Mouse (Mus musculus): ENCODE data around the gene Pcsk4. TPM values are rescaled to one million over a fixed set of nuclear protein-coding genes. Genes with fewer than 3 reads are reported as not detected.

Pcsk4 gene
- polyA plus RNA-seq, 1 experiment from 2014 or later: 2.2 TPM

DNA sequence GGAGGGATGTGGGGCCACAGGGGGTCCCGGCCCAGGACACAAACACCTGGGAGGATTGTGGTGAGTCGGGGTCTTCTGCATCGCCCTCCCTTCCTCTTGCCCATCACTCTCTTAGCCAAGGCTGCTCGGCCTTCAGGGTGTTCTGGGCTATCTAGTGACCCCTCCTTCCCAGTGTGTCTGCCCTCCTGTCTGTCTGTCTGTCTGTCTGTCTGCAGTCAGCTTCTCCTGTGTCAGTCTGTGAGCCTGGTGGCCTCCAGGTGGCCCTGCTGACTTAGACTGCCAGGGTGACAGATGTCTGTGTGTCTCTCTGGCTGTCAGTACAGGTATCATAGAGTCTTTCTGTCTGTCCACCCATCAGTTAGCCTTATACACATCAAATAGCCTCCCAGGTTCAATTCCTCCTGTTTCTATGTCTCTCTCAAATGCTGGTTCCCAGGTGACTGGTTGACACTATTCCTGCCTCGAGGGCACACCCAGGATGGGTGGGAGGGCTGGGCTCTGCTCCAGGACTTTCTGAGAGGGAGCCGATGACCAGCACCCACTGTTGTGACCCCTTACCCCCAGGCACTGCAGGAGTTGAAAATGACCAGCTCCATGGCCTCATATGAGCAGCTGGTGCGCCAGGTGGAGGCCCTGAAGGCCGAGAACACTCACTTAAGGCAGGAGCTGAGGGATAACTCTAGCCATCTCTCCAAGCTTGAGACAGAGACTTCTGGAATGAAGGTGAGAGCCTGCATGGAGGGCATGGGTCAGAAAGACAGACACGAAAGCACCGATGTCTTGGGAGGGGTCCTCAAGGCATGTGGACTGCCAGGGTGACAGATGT is 27.8 kb downstream of the Pcsk4 start:
- Histone ChIP-seq H3K9me3 (no peaks in the 10 kb centered on the region), H3K4me2 (replicated peaks) (peak overlapping the region; percentile 86), H3K9ac (peak overlapping the region; percentile 95), H3K36me3 (peaks cover 38% of the 10 kb centered on the region), H3K4me3 (peak overlapping the region; percentile 67), H3K4me1 (peaks cover 62% of the 10 kb centered on the region), H3K27ac (peak overlapping the region; percentile 89), H3K27me3 (replicated peaks) (peaks cover 23% of the 10 kb centered on the region)
- no peak for ATAC-seq (ENCODE audit: low FRiP score, low read depth)
- 70% methylated on average over 10 of the region's 10 CpGs for WGBS

GRCm38 (mm10) chr10:80300672-80301181 is 28.6 kb downstream of the Pcsk4 start:
- ATAC-seq (ENCODE audit: low FRiP score, low read depth): peak; percentile 75
- peaks cover 69% of the 10 kb centered on the region for H3K4me1 ChIP-seq
- peak overlapping the region; percentile 89 for H3K27ac ChIP-seq
- H3K9ac ChIP-seq: peak overlapping the region; percentile 95
- no peaks in the 10 kb centered on the region for H3K9me3 ChIP-seq
- H3K27me3 ChIP-seq (replicated peaks): peaks cover 17% of the 10 kb centered on the region; the same call in 1 of the 2 replicates
- peak overlapping the region; percentile 67 for H3K4me3 ChIP-seq
- peaks cover 31% of the 10 kb centered on the region for H3K36me3 ChIP-seq
- peak overlapping the region; percentile 86 for H3K4me2 ChIP-seq (replicated peaks)
- 6% methylated on average over 11 of the region's 11 CpGs for WGBS

- peak overlapping the region; percentile 89; the same call in 1 of the 2 replicates for H3K27ac ChIP-seq
- H3K27me3 ChIP-seq (replicated peaks): peaks cover 17% of the 10 kb centered on the region; the same call in 1 of the 2 replicates
- H3K4me1 ChIP-seq: peaks cover 76% of the 10 kb centered on the region
- peak overlapping the region; percentile 67 for H3K4me3 ChIP-seq
- no peak for ATAC-seq (ENCODE audit: low FRiP score, low read depth)
- no peaks in the 10 kb centered on the region for H3K9me3 ChIP-seq
- peak overlapping the region; percentile 86 for H3K4me2 ChIP-seq (replicated peaks)
- H3K36me3 ChIP-seq: peaks cover 25% of the 10 kb centered on the region
- WGBS: 52% methylated on average over 10 of the region's 10 CpGs
- H3K9ac ChIP-seq: peak overlapping the region; percentile 95
Observed at GRCm38 (mm10) chr10:80299824-80300223, 29.5 kb downstream of the Pcsk4 start.

DNA sequence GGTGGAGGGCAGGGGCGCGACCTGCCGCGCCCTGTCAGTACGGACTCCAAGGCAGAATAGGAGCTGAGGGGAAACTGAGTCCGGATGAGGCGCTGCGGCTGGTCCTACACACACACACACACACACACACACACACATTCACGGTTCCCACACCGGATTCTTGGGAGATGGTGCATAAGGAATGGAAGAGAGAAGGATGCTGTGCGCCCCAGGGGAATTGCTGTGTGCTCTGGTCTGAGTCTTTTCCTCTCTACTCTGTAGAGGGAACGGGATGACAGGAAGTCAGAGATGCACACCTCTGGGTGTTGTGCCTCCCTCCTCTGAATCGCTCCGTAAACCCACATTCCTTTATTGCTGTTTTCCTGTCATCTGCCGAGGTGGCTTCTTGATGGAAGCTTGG is 30.0 kb downstream of the Pcsk4 start:
- no peaks in the 10 kb centered on the region for H3K9me3 ChIP-seq
- peak overlapping the region; percentile 86 for H3K4me2 ChIP-seq (replicated peaks)
- peak overlapping the region; percentile 95 for H3K9ac ChIP-seq
- no peak for ATAC-seq (ENCODE audit: low FRiP score, low read depth)
- H3K36me3 ChIP-seq: peaks cover 25% of the 10 kb centered on the region
- 5% methylated on average over 15 of the region's 15 CpGs for WGBS
- peaks cover 17% of the 10 kb centered on the region; the same call in 1 of the 2 replicates for H3K27me3 ChIP-seq (replicated peaks)
- peak overlapping the region; percentile 89 for H3K27ac ChIP-seq
- peaks cover 70% of the 10 kb centered on the region for H3K4me1 ChIP-seq
- H3K4me3 ChIP-seq: peak overlapping the region; percentile 67

DNA sequence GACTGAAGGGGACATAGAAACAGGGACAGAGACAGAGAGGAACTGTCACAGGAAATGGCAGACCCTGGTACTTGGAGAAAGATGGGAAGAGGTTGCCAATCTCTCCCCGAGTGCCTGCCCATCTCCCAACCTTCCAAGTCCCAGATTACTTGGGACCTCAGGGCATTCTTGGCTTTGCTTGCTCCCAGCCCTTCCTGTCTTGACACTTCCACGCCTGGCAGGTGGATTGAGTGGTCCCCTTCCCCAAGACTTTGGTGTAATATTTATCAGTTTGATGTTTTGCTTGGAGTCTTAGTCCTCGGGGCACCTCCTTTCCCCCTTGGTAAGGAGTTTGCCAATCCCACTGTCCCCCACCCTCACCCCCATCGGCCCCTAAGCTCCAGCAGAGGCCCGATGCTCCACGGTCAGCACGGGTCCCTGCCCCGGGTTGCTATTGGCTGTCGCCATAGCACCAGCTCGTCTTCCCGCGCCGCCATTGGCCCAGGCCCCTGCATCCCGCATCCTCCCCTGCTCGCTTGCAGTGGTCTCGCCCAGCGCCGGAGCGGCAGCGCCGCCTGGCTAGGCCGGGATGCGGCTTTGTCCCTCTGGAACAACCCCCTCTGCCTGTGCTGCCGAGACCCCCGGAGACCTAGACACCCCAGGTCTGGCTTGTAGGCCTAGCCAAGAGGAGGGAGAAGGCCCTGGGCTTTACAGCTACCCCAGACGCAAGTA is 30.6 kb downstream of the Pcsk4 start:
- ATAC-seq (ENCODE audit: low FRiP score, low read depth): peak; percentile 74
- Histone ChIP-seq H3K9ac (peak overlapping the region; percentile 95), H3K4me3 (peak overlapping the region; percentile 67), H3K27ac (peak overlapping the region; percentile 89), H3K27me3 (replicated peaks) (peaks cover 17% of the 10 kb centered on the region; the same call in 1 of the 2 replicates), H3K36me3 (peaks cover 30% of the 10 kb centered on the region), H3K9me3 (no peaks in the 10 kb centered on the region), H3K4me1 (peaks cover 75% of the 10 kb centered on the region), H3K4me2 (replicated peaks) (peak overlapping the region; percentile 86)
- WGBS: 3% methylated on average over 26 of the region's 26 CpGs

DNA sequence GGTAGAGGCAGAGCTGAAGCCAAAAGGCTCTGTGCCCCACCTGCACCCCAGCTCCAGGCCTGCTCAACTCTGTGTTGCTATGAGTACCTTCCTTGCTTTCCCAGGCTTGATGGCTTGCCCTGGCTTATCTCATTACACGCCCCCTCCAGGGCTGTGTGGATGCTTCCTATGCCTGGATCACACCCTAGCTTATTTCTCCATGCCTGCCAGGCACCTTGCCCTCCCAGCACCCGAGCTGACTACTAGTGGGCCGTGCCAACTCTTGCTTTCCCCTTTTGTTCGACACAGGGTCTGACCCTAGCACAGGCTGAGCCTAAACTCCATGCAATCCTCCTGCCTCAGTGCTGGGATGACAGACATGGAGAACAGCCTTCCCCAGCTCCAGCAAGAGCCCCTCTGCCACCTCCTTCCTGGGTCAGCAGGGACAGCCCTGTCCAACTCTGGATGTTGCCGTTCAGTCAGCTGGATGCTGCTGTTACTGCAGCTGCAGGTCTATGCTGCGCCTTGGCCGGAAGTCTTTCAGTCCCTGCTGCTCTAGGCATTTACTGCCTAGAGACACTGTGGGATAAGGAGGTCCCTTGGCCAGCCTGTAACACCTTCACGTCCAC is 31.7 kb downstream of the Pcsk4 start:
- peaks cover 17% of the 10 kb centered on the region; the same call in 1 of the 2 replicates for H3K27me3 ChIP-seq (replicated peaks)
- no peak for ATAC-seq (ENCODE audit: low FRiP score, low read depth)
- H3K4me1 ChIP-seq: peaks cover 75% of the 10 kb centered on the region
- no peaks in the 10 kb centered on the region for H3K9me3 ChIP-seq
- peak overlapping the region; percentile 86 for H3K4me2 ChIP-seq (replicated peaks)
- peak overlapping the region; percentile 95; the same call in 1 of the 2 replicates for H3K9ac ChIP-seq
- no peak overlapping the region for H3K27ac ChIP-seq
- WGBS: 75% methylated on average over 8 of the region's 8 CpGs
- no peak overlapping the region for H3K4me3 ChIP-seq
- H3K36me3 ChIP-seq: peaks cover 31% of the 10 kb centered on the region

DNA sequence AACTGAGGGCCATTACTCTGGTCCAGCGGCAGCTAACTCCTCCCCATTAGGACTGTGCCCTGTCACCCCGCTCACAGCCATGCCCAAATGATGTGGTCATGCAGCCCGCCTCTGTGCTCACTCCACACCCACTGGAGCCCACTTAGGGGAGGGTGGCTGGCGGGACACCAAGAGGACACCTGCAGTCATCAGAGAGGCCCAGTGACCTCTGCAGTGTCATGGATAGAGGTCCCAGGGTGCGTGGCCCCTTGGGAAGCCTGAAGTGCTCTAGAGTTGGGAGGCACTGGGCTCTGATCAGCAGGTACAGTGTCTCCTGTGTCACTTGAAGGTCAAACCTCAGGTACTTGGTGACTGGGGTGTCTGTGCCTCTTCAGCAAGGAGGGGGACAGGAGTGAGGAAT is 32.5 kb downstream of the Pcsk4 start:
- H3K36me3 ChIP-seq: peaks cover 23% of the 10 kb centered on the region
- ATAC-seq (ENCODE audit: low FRiP score, low read depth): no peak
- 73% methylated on average over 5 of the region's 5 CpGs for WGBS
- H3K4me3 ChIP-seq: peak overlapping the region; percentile 2; the same call in 1 of the 2 replicates
- no peaks in the 10 kb centered on the region for H3K9me3 ChIP-seq
- H3K4me2 ChIP-seq (replicated peaks): peak overlapping the region; percentile 78
- H3K27me3 ChIP-seq (replicated peaks): peaks cover 15% of the 10 kb centered on the region; the same call in 1 of the 2 replicates
- H3K4me1 ChIP-seq: peaks cover 67% of the 10 kb centered on the region
- peak overlapping the region; percentile 53; the same call in 1 of the 2 replicates for H3K27ac ChIP-seq
- peak overlapping the region; percentile 95; the same call in 1 of the 2 replicates for H3K9ac ChIP-seq

GRCm38 (mm10) chr10:80295618-80296425 is 33.5 kb downstream of the Pcsk4 start, which contains the start of gene Apc2:
Gene Apc2, plus strand, starts transcription at chr10:80295977.
- Histone ChIP-seq H3K9ac (peak within 1 kb of the TSS; percentile 95), H3K27ac (peak within 1 kb of the TSS; percentile 71), H3K4me3 (peak within 1 kb of the TSS; percentile 43), H3K4me1 (peaks cover 61% of the 10 kb centered on the region), H3K36me3 (peaks cover 19% of the 10 kb centered on the region), H3K4me2 (replicated peaks) (peak within 1 kb of the TSS; percentile 84), H3K27me3 (replicated peaks) (peaks cover 12% of the 10 kb centered on the region; the same call in 1 of the 2 replicates), H3K9me3 (no peaks in the 10 kb centered on the region)
- under 1% methylated on average over 26 of the region's 26 CpGs for WGBS
- ATAC-seq (ENCODE audit: low FRiP score, low read depth): peak; percentile 55

DNA sequence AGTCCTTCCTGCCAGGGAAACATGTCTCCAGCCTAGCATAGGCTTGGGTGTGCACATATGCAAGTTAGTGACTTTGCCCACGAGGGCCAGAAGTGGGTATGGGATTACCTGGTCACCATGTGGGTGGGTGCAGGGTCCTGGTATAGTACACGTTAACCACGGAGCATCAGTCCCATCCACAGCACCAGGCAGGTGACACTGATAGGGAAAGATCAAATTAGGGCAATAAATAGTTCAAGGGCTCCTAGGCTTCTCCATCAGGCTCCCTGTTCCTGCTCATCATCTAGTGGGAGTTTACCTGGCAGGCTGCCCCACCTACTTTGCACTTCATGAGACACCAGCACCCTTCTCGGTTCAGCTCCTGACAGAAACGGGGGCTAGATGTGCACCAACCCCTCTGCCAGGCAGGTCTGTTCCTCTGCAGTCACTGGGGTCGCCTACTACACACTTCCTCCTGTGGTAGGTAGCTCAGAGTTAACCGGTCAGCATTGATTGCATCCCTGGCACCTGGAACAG is 34.5 kb downstream of the Pcsk4 start:
- 40% methylated on average over 7 of the region's 7 CpGs for WGBS
- no peak for ATAC-seq (ENCODE audit: low FRiP score, low read depth)

DNA sequence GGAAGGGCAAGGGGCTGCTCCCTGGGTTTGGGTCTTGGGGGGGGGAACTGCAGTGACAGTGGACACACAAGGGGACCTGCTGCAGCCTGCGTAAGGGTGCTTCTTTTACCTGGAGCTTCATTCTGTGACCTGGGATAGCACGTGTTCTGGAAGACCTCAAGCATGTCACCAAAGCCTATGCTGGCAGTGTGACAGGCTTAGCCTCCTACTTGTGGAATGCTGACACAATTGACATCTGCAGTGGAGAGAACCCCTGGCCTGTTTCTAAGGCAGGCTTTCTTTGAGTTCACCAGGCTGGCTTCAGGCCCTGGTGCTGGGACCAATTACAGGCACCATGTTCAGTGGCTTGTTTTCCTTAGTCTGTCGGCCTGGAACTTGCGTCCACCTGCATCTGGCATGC is 35.0 kb downstream of the Pcsk4 start:
- Histone ChIP-seq H3K4me2 (replicated peaks) (peak overlapping the region; percentile 84), H3K27ac (no peak overlapping the region), H3K4me3 (0 out of 2 replicates have a peak overlapping the region, but pooled peaks have one; percentile 91), H3K36me3 (peaks cover 19% of the 10 kb centered on the region), H3K27me3 (replicated peaks) (0 out of 2 replicates have a peak, but pooled peaks cover 6% of the 10 kb centered on the region), H3K4me1 (peaks cover 50% of the 10 kb centered on the region), H3K9ac (no peak overlapping the region; the same call in 1 of the 2 replicates), H3K9me3 (no peaks in the 10 kb centered on the region)
- no peak for ATAC-seq (ENCODE audit: low FRiP score, low read depth)
- WGBS: 78% methylated on average over 4 of the region's 4 CpGs

More for the DNA sequence above, 34.5 kb downstream of the Pcsk4 start:
- peaks cover 55% of the 10 kb centered on the region for H3K4me1 ChIP-seq
- peak overlapping the region; percentile 84 for H3K4me2 ChIP-seq (replicated peaks)
- no peak overlapping the region for H3K4me3 ChIP-seq
- no peak overlapping the region for H3K27ac ChIP-seq
- no peaks in the 10 kb centered on the region for H3K9me3 ChIP-seq
- 0 out of 2 replicates have a peak, but pooled peaks cover 7% of the 10 kb centered on the region for H3K27me3 ChIP-seq (replicated peaks)
- no peak overlapping the region for H3K9ac ChIP-seq
- peaks cover 19% of the 10 kb centered on the region for H3K36me3 ChIP-seq

All from neural tube, embryonic 12.5 days (tissue).